Mouse (Mus musculus): ENCODE measurements around the gene Lrrc75b.

GRCm38 (mm10) chr10:75517758-75518143 is 42.4 kb downstream of the Lrrc75b start, which contains the start of gene Gucd1:
- TF ChIP-seq POLR2A (IDR thresholded peaks at IDR 0.05; ENCODE audit: low read depth, low read length), result peak; percentile 40; the same call in 1 of the 2 replicates
- no peak for TF ChIP-seq CTCF (IDR thresholded peaks at IDR 0.05; ENCODE audit: extremely low read depth, insufficient read depth, insufficient read length, insufficient replicate concordance)

Measured in spleen, adult 2 months (tissue).